In the genomic region with DNA sequence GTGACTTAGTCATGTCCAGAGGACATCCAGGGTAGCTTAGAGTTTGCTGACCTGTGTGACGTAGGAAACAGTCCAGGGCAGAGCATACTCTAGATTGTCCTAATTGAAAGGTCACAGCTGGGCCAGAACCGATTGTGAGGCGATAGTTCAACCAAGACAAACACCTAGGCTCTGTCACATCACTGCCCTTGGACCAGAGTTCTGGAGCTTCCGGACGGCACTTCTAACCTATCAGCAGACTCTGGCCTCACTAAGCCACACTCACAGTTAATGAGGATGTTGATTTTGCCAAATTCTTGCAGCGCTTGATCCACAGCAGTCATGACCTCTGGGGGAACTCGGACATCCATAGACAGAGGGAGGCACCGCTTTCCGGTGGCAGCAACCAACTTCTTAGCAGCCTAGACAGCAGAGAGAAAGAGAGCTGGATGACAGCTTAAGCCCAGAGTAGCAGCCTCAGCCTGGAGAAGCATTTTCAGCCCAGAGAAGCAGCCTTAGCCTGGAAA, we compare ENCODE assay signal across 24 mouse cellular contexts. TPM values are rescaled to one million over a fixed set of nuclear protein-coding genes. Genes with fewer than 3 reads are reported as not detected.
DNase-seq lines count a peak whose midpoint lies in the region; ATAC-seq and TF ChIP-seq lines count a peak whose summit lies in the region.
"Had no signal": no experiment of that assay in that cellular context is flagged by ENCODE, and none has a peak within 500 bp of the region (broad histone marks: within the 10 kb centered on the region; RNA-seq: fewer than 3 reads in every experiment).

No protein-coding gene starts in this region.

- peak overlapping the region; percentile 61 for H3K27ac ChIP-seq in liver, adult 2 months (replicated peaks; ENCODE audit: insufficient read depth, low read depth, low read length)
- no peak overlapping the region for H3K27ac ChIP-seq in liver, embryonic 12.5 days
- no peak overlapping the region for H3K27ac ChIP-seq in testis, adult 2 months (ENCODE audit: control insufficient read depth, insufficient read depth, low read depth, low read length)
- H3K27ac ChIP-seq: embryonic facial prominence, embryonic 10.5 days; embryonic facial prominence, embryonic 12.5 days; forebrain, embryonic 13.5 days; forebrain, embryonic 15.5 days had no signal

- H3K27me3 ChIP-seq in liver, adult 2 months (ENCODE audit: control insufficient read depth, insufficient read depth, low read length), result no peaks in the 10 kb centered on the region
- no peaks in the 10 kb centered on the region; the same call in 1 of the 2 replicates for H3K27me3 ChIP-seq in liver, embryonic 12.5 days (replicated peaks)
- no peaks in the 10 kb centered on the region for H3K27me3 ChIP-seq in testis, adult 2 months (ENCODE audit: control insufficient read depth, insufficient read depth, low read length)
- H3K27me3 ChIP-seq: CH12.LX; embryonic facial prominence, embryonic 12.5 days; forebrain, embryonic 13.5 days; forebrain, embryonic 15.5 days; Patski had no signal

- no peak for ATAC-seq in liver, embryonic 12.5 days
- ATAC-seq: activated CD4-positive, CD25-positive, alpha-beta regulatory T cell, adult 4 months; CD4-positive, CD25-positive, alpha-beta regulatory T cell, adult 4 months; forebrain, embryonic 13.5 days; forebrain, embryonic 15.5 days; forebrain, postnatal 0 days; Patski had no signal

- no peak overlapping the region for H3K4me2 ChIP-seq in liver, embryonic 12.5 days
- H3K4me2 ChIP-seq: embryonic facial prominence, embryonic 12.5 days; forebrain, embryonic 13.5 days; forebrain, embryonic 15.5 days had no signal

- WGBS in liver, adult 2 months, result 14% methylated on average over 9 of the region's 9 CpGs
- WGBS in liver, embryonic 12.5 days (ENCODE audit: insufficient replicate concordance), result 79% methylated on average over 9 of the region's 9 CpGs

- H3K9ac ChIP-seq in liver, adult 2 months (ENCODE audit: low read depth, low read length), result no peak overlapping the region
- H3K9ac ChIP-seq in liver, embryonic 12.5 days, result no peak overlapping the region
- H3K9ac ChIP-seq: embryonic facial prominence, embryonic 12.5 days; forebrain, embryonic 13.5 days; forebrain, embryonic 15.5 days; forebrain, postnatal 0 days had no signal

- no peaks in the 10 kb centered on the region for H3K79me2 ChIP-seq in liver, adult 2 months (ENCODE audit: control insufficient read depth, insufficient read depth, low read length)

- no peak for TF ChIP-seq CTCF in liver, adult 2 months (IDR thresholded peaks at IDR 0.05; ENCODE audit: low read depth, low read length)
- no peak for TF ChIP-seq CTCF in testis, adult 2 months (IDR thresholded peaks at IDR 0.05; ENCODE audit: control insufficient read depth, insufficient read depth, insufficient replicate concordance, low read depth, low read length)

- H3K9me3 ChIP-seq in liver, embryonic 12.5 days (replicated peaks), result no peaks in the 10 kb centered on the region
- H3K9me3 ChIP-seq: embryonic facial prominence, embryonic 10.5 days; embryonic facial prominence, embryonic 12.5 days; forebrain, embryonic 13.5 days; forebrain, embryonic 15.5 days; G1E had no signal

- DNase-seq in liver, adult 2 months (ENCODE audit: extremely low read depth, low read depth, low spot score), result peak; percentile 100
- no peak for DNase-seq in testis, postnatal 10 days (ENCODE audit: low spot score)
- DNase-seq in kidney, postnatal 14 days, result no peak
- DNase-seq: adrenal gland, adult 8-10 months; adrenal gland, postnatal 14 days; adrenal gland, postnatal 36 days; B cell, adult 2 months; cerebellum, adult 11-12 months; cerebellum, adult 2 months; cerebellum, adult 9-10 months; cerebellum, postnatal 10 days; cerebellum, postnatal 25 days; forebrain, postnatal 0 days had no signal

- peaks cover 26% of the 10 kb centered on the region for H3K36me3 ChIP-seq in liver, adult 2 months (ENCODE audit: control insufficient read depth, insufficient read depth, low read length)
- H3K36me3 ChIP-seq in liver, embryonic 12.5 days, result peaks cover 13% of the 10 kb centered on the region
- H3K36me3 ChIP-seq in testis, adult 2 months (ENCODE audit: control insufficient read depth, insufficient read depth, low read length), result no peaks in the 10 kb centered on the region

- H3K4me3 ChIP-seq in liver, adult 2 months (ENCODE audit: insufficient read depth, low read depth, low read length), result no peak overlapping the region
- H3K4me3 ChIP-seq in liver, embryonic 12.5 days, result no peak overlapping the region
- peak overlapping the region; percentile 67 for H3K4me3 ChIP-seq in testis, adult 2 months (ENCODE audit: control insufficient read depth, low read depth, low read length)
- H3K4me3 ChIP-seq: embryonic facial prominence, embryonic 10.5 days; embryonic facial prominence, embryonic 12.5 days; forebrain, embryonic 13.5 days; forebrain, embryonic 15.5 days had no signal

- H3K4me1 ChIP-seq in liver, adult 2 months (ENCODE audit: control insufficient read depth, insufficient read depth, low read length), result peaks cover 21% of the 10 kb centered on the region
- H3K4me1 ChIP-seq in liver, embryonic 12.5 days, result peaks cover 12% of the 10 kb centered on the region
- H3K4me1 ChIP-seq in testis, adult 2 months (ENCODE audit: control insufficient read depth, insufficient read depth, low read length), result peaks cover 3% of the 10 kb centered on the region; the same call in 1 of the 2 replicates
- H3K4me1 ChIP-seq: embryonic facial prominence, embryonic 12.5 days; forebrain, embryonic 13.5 days; forebrain, embryonic 15.5 days had no signal

- TF ChIP-seq POLR2A in liver, adult 2 months (IDR thresholded peaks at IDR 0.05; ENCODE audit: extremely low read depth, insufficient read depth, low read length), result no peak
- no peak; the same call in 1 of the 2 replicates for TF ChIP-seq POLR2A in testis, adult 2 months (IDR thresholded peaks at IDR 0.05; ENCODE audit: control insufficient read depth, low read depth, low read length)

RNA-seq across cellular contexts. Expression of a gene that starts 3.0 kb away (rescaled TPM):
- total RNA-seq in liver, adult 2 months (2014; rRNA removed), result 179 and 237 TPM in 2 replicates
- 147 and 154 TPM in 2 replicates for polyA plus RNA-seq in liver, adult 2 months (2012; rRNA removed)
- polyA plus RNA-seq in liver, embryonic 12.5 days (2016; fragmentation: Nextera tagmentation; extraction: Ambion mirVana), result 12.0 and 13.2 TPM in 2 replicates
- polyA plus RNA-seq in testis, adult 2 months (2012; rRNA removed), result 9.8 and 12.0 TPM in 2 replicates

RNA-seq across cellular contexts. Expression of a gene that starts 8.3 kb away (rescaled TPM):
- 6.2 and 7.0 TPM in 2 replicates for total RNA-seq in liver, adult 2 months (2014; rRNA removed)
- 8.7 TPM in 2 replicates for polyA plus RNA-seq in liver, adult 2 months (2012; rRNA removed)
- 65.9 and 68.3 TPM in 2 replicates for polyA plus RNA-seq in liver, embryonic 12.5 days (2016; fragmentation: Nextera tagmentation; extraction: Ambion mirVana)
- 5.3 and 5.4 TPM in 2 replicates for polyA plus RNA-seq in testis, adult 2 months (2012; rRNA removed)

RNA-seq across cellular contexts. Expression of a gene that starts 17.8 kb away (rescaled TPM):
- total RNA-seq in liver, adult 2 months (2014; rRNA removed), result 4.6 and 7.7 TPM in 2 replicates
- polyA plus RNA-seq in liver, adult 2 months (2012; rRNA removed), result 11.1 and 13.2 TPM in 2 replicates
- polyA plus RNA-seq in liver, embryonic 12.5 days (2016; fragmentation: Nextera tagmentation; extraction: Ambion mirVana), result 4.2 and 4.3 TPM in 2 replicates
- 35.2 and 37.5 TPM in 2 replicates for polyA plus RNA-seq in testis, adult 2 months (2012; rRNA removed)

RNA-seq across cellular contexts. Expression of a gene that starts 26.0 kb away (rescaled TPM):
- 8.8 and 10.0 TPM in 2 replicates for total RNA-seq in liver, adult 2 months (2014; rRNA removed)
- 46.2 and 52.5 TPM in 2 replicates for polyA plus RNA-seq in liver, adult 2 months (2012; rRNA removed)
- polyA plus RNA-seq in liver, embryonic 12.5 days (2016; fragmentation: Nextera tagmentation; extraction: Ambion mirVana), result 1.9 and 2.2 TPM in 2 replicates
- 361 and 374 TPM in 2 replicates for polyA plus RNA-seq in testis, adult 2 months (2012; rRNA removed)

RNA-seq across cellular contexts. Expression of a gene that starts 36.2 kb away (rescaled TPM):
- 64.5 and 67.9 TPM in 2 replicates for total RNA-seq in liver, adult 2 months (2014; rRNA removed)
- polyA plus RNA-seq in liver, adult 2 months (2012; rRNA removed), result 80.6 and 87.6 TPM in 2 replicates
- 162 and 174 TPM in 2 replicates for polyA plus RNA-seq in liver, embryonic 12.5 days (2016; fragmentation: Nextera tagmentation; extraction: Ambion mirVana)
- 30.4 and 36.5 TPM in 2 replicates for polyA plus RNA-seq in testis, adult 2 months (2012; rRNA removed)

Comparison
In these comparisons a context has a peak if more than half of its experiments do, and no peak if none do; other contexts are left out.
1. RNA of a gene that starts 3.0 kb away (polyA plus RNA-seq): 147 to 154 TPM in liver, adult 2 months; 12.0 to 13.2 TPM in liver, embryonic 12.5 days and 9.8 to 12.0 TPM in testis, adult 2 months; every median in the first group is over 10 times any median in the second.